Mouse (Mus musculus) megakaryocyte, embryonic 14.5 days (primary cell): ENCODE data around the gene Gtf2ird2.

Experiments used
- FLI1 ChIP-seq: IDR thresholded peaks from 2 replicates; pipeline ENCODE4 v1.6.1; 2012; ENCODE audit warnings: low read length, inconsistent platforms, mixed read lengths
- GATA1 ChIP-seq: IDR thresholded peaks from 3 replicates; pipeline ENCODE4 v1.6.1; 2012; ENCODE audit warnings: mixed read lengths, low read length, inconsistent platforms, borderline replicate concordance

DNA sequence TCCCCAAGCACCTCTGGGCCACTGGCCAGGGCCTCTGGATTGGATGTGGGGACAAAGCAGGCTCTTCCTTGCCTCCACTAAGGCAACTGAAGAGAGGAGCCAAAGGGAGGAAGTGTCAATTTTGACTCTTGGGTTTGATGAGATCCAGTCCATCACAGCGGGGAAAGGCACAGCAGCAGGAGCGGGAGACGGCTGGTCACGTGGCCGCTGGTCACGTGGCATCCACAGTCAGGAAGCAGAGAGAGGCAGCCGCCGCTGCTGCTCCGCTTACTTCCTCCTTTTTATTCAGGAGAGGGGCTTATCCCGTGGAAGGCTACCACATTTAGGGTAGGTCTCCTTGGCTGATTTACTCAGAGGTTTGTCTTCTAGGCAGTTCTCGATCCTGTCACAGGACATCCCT is 41.4 kb upstream of the Gtf2ird2 start:
- TF ChIP-seq GATA1 (no peak), FLI1 (no peak)
